Mouse (Mus musculus) frontal cortex, postnatal 14 days (tissue): Measurements from ENCODE around the gene Gm36864.
"Not testable (repeated sequence)": the region's sequence is repeated elsewhere in the genome, so short reads cannot be mapped to it uniquely, and the experiment has no call there.

ENCODE experiments used
- DNase-seq, 2 experiments: peaks; one replicate each; pipeline ENCODE4 v3.0.0; 2022; ENCODE audit warnings: low spot score in 2 of 2

Gene Gm36864

DNA sequence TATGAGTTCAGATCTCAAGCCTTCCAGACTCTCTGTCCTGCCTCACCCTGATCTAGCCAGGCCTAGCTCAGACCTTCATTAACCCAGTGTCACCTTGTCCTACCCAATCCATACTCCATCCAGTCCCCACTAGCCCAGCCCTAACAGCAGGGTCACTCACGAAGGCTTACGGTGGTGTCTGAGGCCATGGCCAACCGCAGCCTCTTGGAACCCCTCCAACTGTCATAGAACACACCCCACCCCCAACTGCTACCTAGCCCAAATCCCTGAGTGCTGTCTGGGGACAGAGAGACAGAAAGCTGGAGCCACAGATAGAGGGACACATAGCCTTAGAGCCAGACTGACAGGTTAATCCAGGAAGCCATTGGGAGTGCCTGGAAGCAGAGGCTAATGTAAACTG lies at the start of gene Gm36864:
Gm36864 (plus strand) TSS at position 269 of the 400 bp plus-strand sequence.
- DNase-seq = no peak

DNA sequence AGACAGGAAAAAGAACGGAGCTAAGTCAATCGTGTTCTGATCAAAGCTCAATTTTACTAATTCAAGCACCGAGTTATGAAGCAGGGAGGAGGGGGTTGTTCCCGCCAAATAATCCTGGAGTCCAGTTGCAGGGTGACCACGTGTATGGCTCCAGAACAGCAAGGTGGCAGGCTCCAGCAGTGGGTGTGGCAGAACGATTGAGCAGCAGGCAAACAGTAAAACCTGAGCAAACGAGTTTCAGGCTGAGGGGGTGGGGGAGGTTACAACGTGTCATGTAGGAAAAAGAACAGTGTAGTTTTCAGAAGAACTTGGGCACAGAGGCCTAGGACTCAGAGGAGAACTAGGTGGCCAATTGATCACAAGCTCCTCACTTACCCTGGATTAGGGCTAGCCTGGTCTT lies 49.5 kb upstream of the Gm36864 start:
- DNase-seq = not testable (repeated sequence)

DNA sequence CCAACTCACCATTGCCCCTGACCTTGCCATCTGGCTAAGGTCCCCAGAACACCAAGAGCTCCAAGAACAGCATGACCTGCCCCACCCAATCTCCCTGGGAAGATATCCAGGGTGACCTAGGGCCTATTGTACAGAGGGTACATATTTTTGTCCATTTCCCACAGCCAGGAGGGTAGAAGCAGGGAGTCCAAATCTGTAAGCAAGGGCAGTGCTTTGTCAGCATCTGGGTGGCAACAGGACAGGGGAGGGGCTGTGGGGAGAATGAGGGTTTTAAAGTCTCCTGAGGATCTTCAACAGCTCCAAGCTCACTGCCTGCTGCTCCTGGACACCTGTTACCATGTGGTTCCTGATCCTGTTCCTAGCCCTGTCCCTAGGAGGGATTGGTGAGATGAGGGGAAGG lies 48.0 kb upstream of the Gm36864 start, which contains the start of gene Klk1b24:
Klk1b24 (plus strand) TSS at position 301 of the 400 bp plus-strand sequence.
- not testable (repeated sequence) for DNase-seq

DNA sequence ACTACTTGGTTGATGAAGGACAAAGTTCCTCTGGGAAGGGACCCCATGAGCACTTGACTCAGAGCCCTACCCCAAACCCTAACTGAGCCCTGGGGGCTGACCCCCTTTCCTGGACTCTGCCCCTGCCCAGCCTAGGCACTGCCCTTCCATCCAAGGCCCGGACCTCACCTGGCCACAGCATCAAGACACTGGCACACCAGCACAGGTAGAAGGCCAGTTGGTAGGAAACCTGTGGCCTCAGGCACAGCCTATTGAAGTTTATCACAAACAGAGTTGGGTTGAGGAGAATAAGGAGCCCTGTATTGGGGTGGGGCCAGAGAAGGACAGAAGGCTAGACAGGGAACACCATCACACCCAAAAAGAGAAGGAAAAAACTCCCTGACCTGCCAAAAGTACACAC lies 42.5 kb upstream of the Gm36864 start:
- DNase-seq = not testable (repeated sequence)

DNA sequence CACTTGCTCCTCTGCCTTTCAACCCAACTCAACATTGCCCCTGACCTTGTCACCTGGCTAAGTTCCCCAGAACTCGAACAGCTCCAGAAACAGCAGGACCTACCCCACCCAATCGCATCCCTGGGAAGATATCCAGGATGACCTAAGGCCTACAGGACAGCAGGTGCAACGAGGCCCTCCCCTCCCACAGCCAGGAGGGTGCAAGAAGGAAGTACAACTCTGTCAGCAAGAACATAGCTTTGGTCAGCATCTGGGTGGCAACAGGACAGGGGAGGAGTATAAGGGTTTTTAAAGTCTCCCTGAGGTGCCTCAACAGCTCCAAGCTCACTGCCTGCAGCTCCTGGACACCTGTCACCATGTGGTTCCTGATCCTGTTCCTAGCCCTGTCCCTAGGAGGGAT lies 38.1 kb upstream of the Gm36864 start, which contains the start of gene Klk1b3:
Klk1b3 (plus strand) TSS at position 301 of the 400 bp plus-strand sequence.
- no peak for DNase-seq

DNA sequence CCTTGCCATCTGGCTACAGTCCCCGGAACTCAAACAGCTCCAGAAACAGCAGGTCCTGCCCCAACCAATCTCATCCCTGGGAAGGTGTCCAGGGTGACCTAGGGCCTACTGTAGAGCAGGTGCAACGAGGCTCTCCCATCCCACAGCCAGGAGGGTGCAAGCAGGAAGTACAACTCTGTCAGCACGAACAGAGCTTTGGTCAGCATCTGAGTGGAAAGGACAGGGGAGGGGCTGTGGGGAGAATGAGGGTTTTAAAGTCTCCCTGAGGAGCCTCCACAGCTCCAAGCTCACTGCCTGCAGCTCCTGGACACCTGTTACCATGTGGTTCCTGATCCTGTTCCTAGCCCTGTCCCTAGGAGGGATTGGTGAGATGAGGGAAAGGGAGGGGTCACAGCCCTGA lies 28.8 kb upstream of the Gm36864 start, which contains the start of gene Klk1b4:
Klk1b4 (plus strand) TSS at position 301 of the 400 bp plus-strand sequence.
- DNase-seq = not testable (repeated sequence)

DNA sequence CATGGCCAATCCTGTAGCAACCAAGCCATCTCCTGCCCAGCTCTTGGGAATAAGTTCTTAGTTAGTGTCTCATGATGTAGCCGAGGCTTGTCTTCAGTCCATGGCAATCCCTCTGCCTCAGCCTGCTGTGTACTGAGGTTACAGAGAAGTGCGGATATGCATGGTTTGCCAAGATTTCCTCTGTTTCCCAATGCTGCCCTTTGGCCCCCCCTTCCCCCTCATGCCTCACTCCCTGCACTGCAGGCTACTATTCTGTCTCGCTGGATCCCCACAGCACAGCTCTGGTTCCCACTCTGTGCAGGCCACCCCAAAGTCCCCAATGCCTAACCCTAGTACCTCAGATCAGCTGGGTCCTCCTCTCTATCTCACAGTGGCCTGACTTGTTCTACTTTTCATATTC lies 27.7 kb upstream of the Gm36864 start:
- DNase-seq = no peak

DNA sequence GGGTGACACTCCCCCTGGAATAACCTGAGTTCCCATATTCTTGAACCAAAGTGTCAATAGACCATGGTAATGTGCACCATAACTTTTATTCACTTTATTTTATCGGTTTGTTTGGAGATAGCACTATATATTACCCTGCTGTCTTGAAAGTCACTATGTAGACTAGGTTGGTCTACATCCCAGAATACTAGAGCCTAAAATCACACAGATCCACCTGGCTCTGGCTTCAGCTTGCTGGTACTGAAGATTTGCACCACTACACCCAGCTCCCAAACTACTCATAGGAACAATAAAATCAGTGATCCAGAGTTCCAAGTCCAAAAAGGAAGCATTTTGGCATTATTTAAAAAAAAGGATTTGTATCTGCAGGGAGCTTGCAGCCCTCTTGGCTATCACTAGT lies 20.3 kb upstream of the Gm36864 start, which contains the start of gene Klk1b5:
Klk1b5 (plus strand) TSS at position 301 of the 400 bp plus-strand sequence.
- no peak for DNase-seq

DNA sequence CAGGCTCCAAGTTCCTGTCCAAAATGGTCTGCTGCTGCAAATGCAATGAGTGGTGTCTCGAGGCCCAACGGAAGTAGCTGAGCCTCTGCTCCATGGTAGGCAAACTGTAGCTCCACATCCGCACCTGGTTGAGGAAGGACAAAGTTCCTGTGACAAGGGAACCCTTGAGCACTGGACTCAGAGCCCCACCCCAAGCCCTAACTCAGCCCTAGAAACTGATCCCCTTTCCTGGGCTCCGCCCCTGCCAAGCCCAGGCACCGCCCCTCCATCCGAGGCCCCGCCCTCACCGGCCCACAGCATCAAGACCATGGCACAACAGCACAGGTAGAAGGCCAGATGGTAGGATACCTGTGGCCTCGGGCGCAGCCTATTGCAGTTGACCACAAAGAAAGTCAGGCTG lies 14.4 kb upstream of the Gm36864 start:
- DNase-seq = not testable (repeated sequence)

DNA sequence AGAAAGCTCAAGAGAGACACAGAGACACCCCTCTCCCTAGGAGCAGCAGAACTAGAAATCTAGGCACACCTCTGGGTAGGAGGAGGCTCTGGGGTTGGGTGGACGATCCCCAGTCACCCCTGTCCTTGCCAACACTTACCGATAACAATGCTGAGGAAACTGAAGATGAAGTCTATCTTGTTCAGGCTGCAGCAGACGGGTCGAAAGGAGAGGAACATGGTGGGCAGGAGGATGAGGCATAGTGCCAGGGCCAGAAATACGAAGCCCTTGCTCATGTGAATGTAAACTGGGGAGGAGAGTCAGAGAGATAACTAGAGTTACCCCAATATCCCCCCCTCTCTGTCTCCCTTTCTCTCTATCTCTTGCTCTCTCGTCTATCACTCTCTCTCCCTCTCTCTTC lies 13.6 kb upstream of the Gm36864 start:
- DNase-seq = not testable (repeated sequence)

DNA sequence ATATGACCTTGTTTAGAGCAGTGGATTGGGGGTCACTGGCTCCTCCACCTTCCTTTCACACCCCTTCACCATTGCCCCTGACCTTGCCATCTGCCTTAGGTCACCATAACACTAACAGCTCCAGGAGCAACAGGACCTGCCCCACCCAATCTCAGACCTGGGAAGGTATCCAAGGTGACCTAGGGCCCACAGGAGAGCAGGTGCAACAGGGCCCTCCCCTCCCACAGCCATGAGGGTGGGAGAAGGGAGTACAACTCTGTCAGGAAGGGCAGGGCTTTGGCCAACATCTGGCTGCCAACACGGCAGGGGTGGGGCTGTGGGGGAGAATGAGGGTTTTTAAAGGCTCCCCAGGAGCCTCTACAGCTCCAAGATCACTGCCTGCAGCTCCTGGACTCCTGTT lies 10.9 kb upstream of the Gm36864 start, which contains the start of gene Klk1:
Klk1 (plus strand) TSS at position 285 of the 400 bp plus-strand sequence.
- no peak for DNase-seq

DNA sequence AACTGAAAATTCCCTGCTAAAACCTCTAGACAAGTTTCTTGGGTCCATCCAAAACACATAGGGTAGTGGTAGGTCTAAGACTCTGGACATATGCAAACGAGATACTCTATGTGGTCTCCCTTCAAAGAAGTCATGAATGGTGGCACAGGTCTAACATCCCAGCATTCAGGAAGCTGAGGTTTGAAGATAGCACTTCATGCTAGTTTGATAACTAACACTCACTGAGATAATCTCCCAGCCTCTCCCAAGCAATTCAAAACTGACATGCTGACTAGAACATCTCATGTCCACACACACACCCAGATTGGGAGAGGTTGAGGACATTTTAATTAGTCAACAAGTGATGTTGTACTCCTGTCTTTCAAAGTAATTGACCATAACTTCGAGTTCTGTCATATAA lies 3.9 kb downstream of the Gm36864 start:
- DNase-seq = no peak

DNA sequence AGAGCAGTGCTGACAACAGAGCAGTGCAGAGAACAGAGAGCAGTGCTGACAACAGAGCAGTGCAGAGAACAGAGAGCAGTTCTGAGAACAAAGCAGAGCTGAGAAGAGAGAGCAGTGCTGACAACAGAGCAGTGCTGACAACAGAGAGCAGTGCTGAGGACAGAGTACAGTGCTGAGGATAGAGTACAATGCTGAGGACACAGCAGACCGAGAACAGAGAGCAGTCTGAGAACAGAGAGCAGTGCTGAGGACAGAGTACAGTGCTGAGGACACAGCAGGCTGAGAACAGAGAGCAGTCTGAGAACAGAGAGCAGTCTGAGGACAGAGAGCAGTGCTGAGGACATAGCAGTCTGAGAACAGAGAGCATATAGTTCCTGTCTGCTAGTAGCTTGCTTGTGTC lies 4.7 kb downstream of the Gm36864 start:
- no peak for DNase-seq

DNA sequence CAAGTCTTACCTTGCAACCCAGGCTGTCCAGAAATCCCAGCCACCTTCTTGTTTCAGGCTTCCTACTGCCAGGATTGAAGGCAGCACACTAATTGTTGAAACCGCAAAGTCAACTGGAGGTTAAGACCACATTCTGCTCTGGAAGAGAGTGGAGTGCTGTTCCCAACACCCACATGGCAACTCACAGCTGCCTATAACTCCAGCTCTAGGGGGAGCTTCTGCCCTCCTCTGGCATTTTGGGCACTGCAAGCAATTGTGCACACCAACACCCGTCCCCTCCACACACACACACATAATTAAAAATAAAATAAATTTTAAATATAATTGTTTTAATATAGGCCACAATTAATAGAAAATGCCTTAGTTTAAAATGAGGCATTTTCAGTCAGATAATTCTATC lies 5.2 kb downstream of the Gm36864 start:
- DNase-seq = no peak

DNA sequence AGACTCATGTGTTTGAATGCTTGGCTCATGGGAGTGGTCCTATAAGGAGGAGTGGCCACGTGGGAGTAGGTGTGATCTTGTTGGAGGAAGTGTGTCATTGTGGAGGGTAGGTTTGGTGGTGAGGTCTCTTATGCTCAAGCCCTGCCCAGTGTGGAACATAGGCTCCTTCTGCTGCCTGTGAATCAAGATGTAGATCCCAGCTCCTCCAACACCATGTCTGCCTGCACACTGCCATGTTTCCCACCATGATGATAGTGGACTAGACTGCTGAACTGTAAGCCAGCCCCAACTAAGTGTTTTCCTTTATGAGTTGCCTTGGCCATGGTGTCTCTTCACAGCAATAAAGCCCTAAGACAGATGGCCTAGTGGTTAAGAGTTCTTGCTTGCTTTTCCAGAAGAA lies 8.1 kb downstream of the Gm36864 start:
- no peak for DNase-seq

DNA sequence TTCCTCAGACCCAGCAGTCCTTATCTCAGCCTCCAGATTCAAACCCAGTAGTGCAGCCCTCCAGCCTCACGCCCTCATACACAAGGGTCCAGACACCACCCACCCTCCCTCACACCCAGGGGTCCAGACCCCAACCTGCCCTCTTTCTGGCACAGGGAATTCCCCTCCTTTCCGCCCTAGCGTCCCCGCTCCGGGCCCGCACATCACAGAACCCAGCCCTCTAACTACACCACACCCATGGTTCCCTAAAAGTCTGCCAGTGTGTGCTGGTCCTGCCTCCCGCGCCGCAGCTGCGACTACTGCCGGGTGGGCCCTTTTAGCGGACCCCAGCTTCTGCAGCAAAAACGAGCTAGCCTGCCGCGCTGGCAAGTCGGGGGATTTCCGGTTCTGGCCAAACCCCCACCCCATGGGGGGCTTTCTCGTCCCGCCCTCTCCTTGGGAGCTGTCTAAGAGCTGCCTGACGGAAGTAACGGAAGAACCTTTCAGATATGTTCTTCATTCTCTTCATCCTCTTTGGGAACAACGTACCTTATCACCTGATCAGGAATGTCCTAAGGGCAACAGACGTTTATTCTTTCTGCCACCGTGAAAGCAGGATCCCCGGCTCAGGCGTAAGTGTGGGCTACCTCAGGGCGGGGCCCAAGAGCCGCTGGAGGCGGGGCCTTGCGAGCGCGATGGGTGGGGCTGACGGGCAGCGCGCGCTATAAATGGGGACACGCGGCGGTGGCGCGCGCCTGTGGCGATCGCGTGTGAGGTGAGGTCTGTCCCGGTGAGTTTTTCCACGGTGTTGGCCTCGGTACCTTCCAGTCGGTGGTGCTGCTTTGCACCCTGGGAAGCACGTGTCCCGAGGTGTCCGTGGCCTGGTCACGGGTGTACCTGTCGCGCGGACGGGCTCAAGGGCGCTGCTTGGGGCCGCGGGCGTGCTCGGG lies 10.3 kb downstream of the Gm36864 start, which contains the start of the genes 1700028J19Rik and 2410002F23Rik:
1700028J19Rik (minus strand) TSS at position 641 of the 929 bp plus-strand sequence.
2410002F23Rik (plus strand) TSS at position 668 of the 929 bp plus-strand sequence.
- peak; percentile 86 to 88 for DNase-seq

DNA sequence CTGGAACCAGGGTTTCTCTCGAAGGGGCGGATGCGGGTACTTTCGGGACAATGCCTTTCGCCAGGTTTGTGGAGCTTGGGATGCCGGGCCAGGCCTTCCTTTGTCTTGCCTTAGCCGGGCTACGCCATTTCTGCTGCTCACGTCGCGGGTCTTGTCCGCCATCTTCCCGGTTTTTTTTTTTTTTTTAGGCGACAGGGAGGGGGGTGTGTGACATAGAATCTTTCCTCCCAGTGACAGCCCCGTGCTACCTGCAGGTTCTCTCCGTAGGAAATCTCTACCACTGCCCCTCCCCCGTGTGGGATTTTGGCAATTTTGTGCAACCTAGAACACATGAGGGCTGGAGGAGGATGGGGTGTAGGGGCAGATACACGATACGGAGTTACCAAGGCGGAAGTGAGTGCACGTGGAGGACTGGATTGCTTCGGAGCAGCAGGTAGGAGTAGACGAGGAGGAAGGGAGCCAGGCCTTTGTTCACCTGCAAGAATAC lies 11.1 kb downstream of the Gm36864 start:
- DNase-seq = peak in 1 of 2 experiments; percentile 67

DNA sequence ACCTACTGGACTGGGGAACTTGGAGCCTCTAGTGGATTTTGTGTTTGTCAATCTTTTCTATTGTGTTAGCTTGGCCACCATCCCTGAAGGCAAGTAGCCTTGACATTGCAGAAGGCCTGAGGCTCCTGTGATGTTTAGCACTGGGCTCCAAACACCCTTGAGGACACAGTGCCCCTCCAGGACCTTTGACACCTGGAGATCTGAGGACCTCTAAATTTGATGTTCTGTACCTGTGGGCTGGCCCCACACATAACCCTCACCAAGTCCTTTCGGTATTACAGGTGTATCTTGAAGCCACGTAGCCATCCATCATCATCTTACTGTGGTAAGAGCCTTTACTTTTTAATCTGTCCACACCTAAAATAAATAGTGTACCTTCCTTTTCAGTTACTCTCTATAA lies 12.0 kb downstream of the Gm36864 start:
- no peak for DNase-seq

DNA sequence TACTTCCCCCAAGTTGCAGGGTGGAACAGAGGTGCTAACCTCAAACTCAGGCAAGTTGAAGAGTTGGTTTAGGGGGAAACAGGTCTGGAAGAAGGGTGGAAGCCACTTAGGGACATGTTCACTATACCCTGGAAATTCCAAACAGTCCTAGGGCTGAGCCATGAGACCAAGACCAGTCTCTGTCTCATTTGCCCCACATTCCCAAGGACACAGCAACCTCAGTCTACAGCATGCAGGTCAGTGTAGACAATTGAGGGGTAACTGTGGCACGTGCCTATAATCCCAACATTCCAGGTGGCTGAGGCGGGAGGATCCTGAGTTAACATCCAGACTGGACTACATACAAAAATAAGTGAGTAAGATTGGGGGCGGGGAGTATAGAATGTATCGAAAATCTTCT lies 13.3 kb downstream of the Gm36864 start:
- no peak for DNase-seq

DNA sequence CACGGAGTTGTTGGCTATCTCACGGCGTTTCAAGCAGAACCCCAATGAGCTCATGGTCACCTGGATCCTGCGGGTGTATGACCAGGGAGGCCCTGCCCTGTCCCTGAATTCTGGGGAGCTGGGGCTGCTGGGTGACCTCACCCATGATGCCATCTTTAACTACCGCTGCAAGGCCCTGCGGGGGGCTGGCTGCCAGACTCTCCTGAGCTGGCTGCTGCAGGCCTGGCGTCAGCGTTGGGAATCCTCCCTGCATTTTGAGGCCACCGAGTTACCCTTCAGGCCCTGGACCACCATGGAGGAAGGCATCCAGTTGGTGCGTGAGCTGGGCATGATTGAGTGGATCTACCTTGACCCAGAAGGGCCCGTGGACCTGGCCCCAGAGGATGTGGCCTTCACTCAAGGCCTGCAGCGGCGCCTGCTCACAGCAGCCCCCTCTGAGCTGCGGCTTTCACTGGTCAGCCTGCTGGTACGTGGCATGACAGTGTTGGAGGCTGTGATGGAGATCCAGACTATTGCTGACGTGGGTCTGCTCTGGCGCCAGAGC lies 14.8 kb downstream of the Gm36864 start:
- DNase-seq = not testable (repeated sequence)

DNA sequence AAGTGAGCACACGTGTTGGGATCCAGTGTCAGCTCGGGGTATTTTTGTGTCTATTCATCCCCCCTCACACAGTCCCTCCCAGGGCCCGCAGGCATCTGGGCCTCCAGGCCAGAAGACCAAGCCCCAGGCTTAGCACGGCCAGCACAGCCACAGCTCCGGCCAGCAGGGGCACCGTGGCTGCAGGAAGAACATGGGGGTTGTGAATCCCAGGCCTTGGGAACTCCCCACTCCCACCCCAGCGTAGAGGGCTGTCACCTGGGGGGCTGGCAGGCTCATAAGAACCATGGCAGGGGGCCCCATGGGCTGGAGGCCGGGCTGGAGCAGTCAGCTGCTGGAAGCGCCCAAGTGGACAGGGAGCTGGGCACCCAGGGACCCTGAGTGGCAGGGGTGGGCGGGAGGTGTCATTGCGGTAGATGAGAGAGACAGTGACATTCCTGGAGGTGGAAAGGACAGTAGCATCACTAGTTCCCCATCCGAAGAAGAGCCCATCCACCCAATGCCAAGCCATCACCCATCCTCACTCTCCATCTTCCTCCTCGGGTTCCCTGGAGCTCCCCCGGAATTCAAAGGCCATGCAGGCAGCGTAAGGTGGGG lies 17.1 kb downstream of the Gm36864 start:
- DNase-seq = no peak

DNA sequence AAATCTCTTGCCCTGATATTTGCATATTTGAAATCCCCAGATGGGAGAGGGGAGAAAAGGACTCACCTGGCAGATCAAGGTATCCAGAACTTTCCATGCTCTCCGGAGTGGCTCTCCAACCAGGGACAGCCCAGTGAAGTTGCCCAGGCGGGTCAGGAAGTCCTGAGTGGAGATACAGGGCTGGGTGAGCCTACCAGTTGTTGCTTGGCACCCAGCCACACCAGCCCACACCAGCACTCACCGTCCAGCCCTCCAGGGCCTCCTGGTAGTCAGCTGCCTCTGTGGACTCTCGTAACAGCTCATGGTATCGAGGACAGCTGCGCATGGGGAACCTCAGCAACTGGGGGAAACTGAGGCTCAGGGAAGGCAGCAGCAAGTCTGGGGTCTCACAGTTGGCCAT lies 19.0 kb downstream of the Gm36864 start:
- no peak for DNase-seq
